Mouse (Mus musculus): ENCODE measurements around the gene Pdzrn4. TPM values are rescaled to one million over a fixed set of nuclear protein-coding genes. Genes with fewer than 3 reads are reported as not detected.

Gene Pdzrn4
- total and polyA plus RNA-seq, 3 experiments = not detected

GRCm38 (mm10) chr15:92447708-92448147 lies 51.0 kb downstream of the Pdzrn4 start:
- Histone ChIP-seq H3K27me3 (ENCODE audit: control insufficient read depth in 1 of 2, insufficient read depth in 2 of 2, low read length in 2 of 2) (no peaks in the 10 kb centered on the region), H3K9ac (ENCODE audit: control insufficient read depth, low read depth, low read length, poor library complexity, severe bottlenecking) (no peak overlapping the region), H3K27ac (ENCODE audit: control insufficient read depth, low read depth, low read length) (no peak overlapping the region), H3K4me3 (ENCODE audit: control insufficient read depth in 1 of 2, insufficient read depth in 1 of 2, low read depth in 2 of 2, low read length in 2 of 2) (no peak overlapping the region), H3K36me3 (ENCODE audit: control insufficient read depth in 1 of 2, insufficient read depth in 2 of 2, low read length in 2 of 2) (no peaks in the 10 kb centered on the region), H3K79me2 (ENCODE audit: control insufficient read depth, insufficient read depth, low read length, poor library complexity) (no peaks in the 10 kb centered on the region), H3K9me3 (replicated peaks; ENCODE audit: insufficient read depth, low read length) (no peaks in the 10 kb centered on the region), H3K4me1 (ENCODE audit: control insufficient read depth in 1 of 2, insufficient read depth in 2 of 2, low read length in 2 of 2) (no peaks in the 10 kb centered on the region)
- no peak for TF ChIP-seq ZNF384 (IDR thresholded peaks at IDR 0.05; ENCODE audit: low read depth, low read length)
- no peak for TF ChIP-seq USF1 (IDR thresholded peaks at IDR 0.05; ENCODE audit: low read depth, low read length)
- no peak for TF ChIP-seq NRF1 (IDR thresholded peaks at IDR 0.05; ENCODE audit: insufficient read depth, low read depth, low read length, poor library complexity, severe bottlenecking)
- TF ChIP-seq POLR2A (IDR thresholded peaks at IDR 0.05; ENCODE audit: control insufficient read depth in 1 of 2, insufficient read depth in 1 of 2, low read depth in 1 of 2, low read length in 2 of 2, poor library complexity in 1 of 2) = no peak
- no peak for TF ChIP-seq HCFC1 (IDR thresholded peaks at IDR 0.05; ENCODE audit: low read depth, low read length)
- no peak for TF ChIP-seq ETS1 (IDR thresholded peaks at IDR 0.05; ENCODE audit: low read depth, low read length)
- TF ChIP-seq MXI1 (IDR thresholded peaks at IDR 0.05; ENCODE audit: low read depth, low read length) = no peak
- TF ChIP-seq CHD1 (IDR thresholded peaks at IDR 0.05; ENCODE audit: low read depth, low read length) = no peak
- no peak for TF ChIP-seq UBTF (IDR thresholded peaks at IDR 0.05; ENCODE audit: borderline replicate concordance, insufficient read depth, low read depth, low read length)
- no peak for TF ChIP-seq EP300 (IDR thresholded peaks at IDR 0.05; ENCODE audit: low read depth in 1 of 2, low read length in 2 of 2)
- no peak for TF ChIP-seq MEF2A (IDR thresholded peaks at IDR 0.05; ENCODE audit: extremely low read depth, insufficient replicate concordance, low read depth, low read length, poor library complexity, severe bottlenecking)
- no peak for TF ChIP-seq TAL1 (IDR thresholded peaks at IDR 0.05; ENCODE audit: low read length)
- no peak for TF ChIP-seq MYB (IDR thresholded peaks at IDR 0.05; ENCODE audit: low read depth, low read length)
- no peak for TF ChIP-seq GATA1 (IDR thresholded peaks at IDR 0.05; ENCODE audit: low read depth, low read length)
- TF ChIP-seq TCF12 (IDR thresholded peaks at IDR 0.05; ENCODE audit: low read depth, low read length) = no peak
- no peak for DNase-seq (ENCODE audit: low read depth, low spot score)

- Histone ChIP-seq H3K79me2 (ENCODE audit: control insufficient read depth, insufficient read depth, low read length, poor library complexity) (no peaks in the 10 kb centered on the region), H3K36me3 (ENCODE audit: control insufficient read depth in 1 of 2, insufficient read depth in 2 of 2, low read length in 2 of 2) (no peaks in the 10 kb centered on the region), H3K4me3 (ENCODE audit: control insufficient read depth in 1 of 2, insufficient read depth in 1 of 2, low read depth in 2 of 2, low read length in 2 of 2) (no peak overlapping the region), H3K9ac (ENCODE audit: control insufficient read depth, low read depth, low read length, poor library complexity, severe bottlenecking) (no peak overlapping the region), H3K27me3 (ENCODE audit: control insufficient read depth in 1 of 2, insufficient read depth in 2 of 2, low read length in 2 of 2) (no peaks in the 10 kb centered on the region), H3K4me1 (ENCODE audit: control insufficient read depth in 1 of 2, insufficient read depth in 2 of 2, low read length in 2 of 2) (no peaks in the 10 kb centered on the region), H3K9me3 (replicated peaks; ENCODE audit: insufficient read depth, low read length) (no peaks in the 10 kb centered on the region), H3K27ac (ENCODE audit: control insufficient read depth, low read depth, low read length) (no peak overlapping the region)
- DNase-seq (ENCODE audit: low read depth, low spot score) = no peak
- TF ChIP-seq HCFC1 (IDR thresholded peaks at IDR 0.05; ENCODE audit: low read depth, low read length) (no peak), GATA1 (IDR thresholded peaks at IDR 0.05; ENCODE audit: low read depth, low read length) (no peak), ELF1 (IDR thresholded peaks at IDR 0.05; ENCODE audit: low read depth, low read length) (no peak), MAX (IDR thresholded peaks at IDR 0.05; ENCODE audit: low read length) (no peak), POLR2AphosphoS2 (IDR thresholded peaks at IDR 0.05; ENCODE audit: low read length) (no peak), CTCF (IDR thresholded peaks at IDR 0.05 in 2 of 3, conservative IDR thresholded peaks at IDR 0.05 in 1 of 3; ENCODE audit: control insufficient read depth in 1 of 3, insufficient read depth in 1 of 3, low read depth in 2 of 3, low read length in 3 of 3, poor library complexity in 1 of 3, severe bottlenecking in 1 of 3) (no peak), MAFK (IDR thresholded peaks at IDR 0.05; ENCODE audit: borderline replicate concordance, low read depth, low read length) (no peak), MYC (IDR thresholded peaks at IDR 0.05; ENCODE audit: low read depth, low read length) (no peak), RAD21 (IDR thresholded peaks at IDR 0.05; ENCODE audit: low read depth, low read length) (no peak), ZC3H11A (IDR thresholded peaks at IDR 0.05; ENCODE audit: low read depth, low read length) (no peak), ETS1 (IDR thresholded peaks at IDR 0.05; ENCODE audit: low read depth, low read length) (no peak), CHD2 (IDR thresholded peaks at IDR 0.05; ENCODE audit: low read length) (no peak), BHLHE40 (IDR thresholded peaks at IDR 0.05; ENCODE audit: borderline replicate concordance, low read depth, low read length) (no peak), TCF12 (IDR thresholded peaks at IDR 0.05; ENCODE audit: low read depth, low read length) (no peak)
Measured at GRCm38 (mm10) chr15:92449112-92449511, 52.4 kb downstream of the Pdzrn4 start.

Data from MEL (cell line).